Mouse (Mus musculus) heart, embryonic 14.5 days (tissue): Measurements from ENCODE around the gene Nadk2. TPM values are rescaled to one million over a fixed set of nuclear protein-coding genes. Genes with fewer than 3 reads are reported as not detected.

Experiments used
- ATAC-seq: fragments of 200-750 bp; cut with Nextera tagmentation; 2 replicates; pipeline ENCODE4 v1.8.0; 2017; ENCODE audit warnings: low read depth, moderate TSS enrichment; ENCODE audit not compliant: insufficient number of reproducible peaks, insufficient read depth, low FRiP score
- H3K27ac ChIP-seq, 2 experiments: fragments of 200-500 bp in 1 of 2; fragments of 300-500 bp in 1 of 2; sonication (generic) in 1 of 2; replicated peaks in 1 of 2; 2 replicates each; pipeline ENCODE4 v1.5.1; 2012 to 2014; ENCODE audit warnings: low read depth in 2 of 2, low read length in 2 of 2, control low read depth in 1 of 2, mild to moderate bottlenecking in 1 of 2, mixed read lengths in 1 of 2; ENCODE audit not compliant: control insufficient read depth in 1 of 2, insufficient read depth in 1 of 2
- H3K27me3 ChIP-seq: fragments of 300-500 bp; sonication (generic); 2 replicates; pipeline ENCODE4 v1.6.1; 2014; ENCODE audit warnings: mild to moderate bottlenecking, low read length, control low read depth; ENCODE audit not compliant: control insufficient read depth, insufficient read depth
- H3K36me3 ChIP-seq: fragments of 300-500 bp; sonication (generic); 2 replicates; pipeline ENCODE4 v1.6.1; 2014; ENCODE audit warnings: mild to moderate bottlenecking, control low read depth, low read length, mixed read lengths; ENCODE audit not compliant: control insufficient read depth, insufficient read depth
- H3K4me1 ChIP-seq, 2 experiments: fragments of 200-500 bp in 1 of 2; fragments of 300-500 bp in 1 of 2; sonication (generic) in 1 of 2; 2 replicates each; pipeline ENCODE4 v1.6.1; 2012 to 2014; ENCODE audit warnings: low read length in 2 of 2, control low read depth in 1 of 2, mixed read lengths in 1 of 2; ENCODE audit not compliant: control insufficient read depth in 2 of 2, insufficient read depth in 2 of 2
- H3K4me2 ChIP-seq: fragments of 300-500 bp; sonication (generic); 2 replicates; pipeline ENCODE4 v1.6.1; 2014; ENCODE audit warnings: mild to moderate bottlenecking, low read length
- H3K4me3 ChIP-seq, 2 experiments: fragments of 200-500 bp in 1 of 2; fragments of 300-500 bp in 1 of 2; sonication (generic) in 1 of 2; 2 replicates each; pipeline ENCODE4 v1.5.1; 2012 to 2014; ENCODE audit warnings: low read length in 2 of 2, mild to moderate bottlenecking in 2 of 2, control low read depth in 1 of 2, low read depth in 1 of 2, moderate library complexity in 1 of 2; ENCODE audit not compliant: control insufficient read depth in 1 of 2, insufficient read depth in 1 of 2
- H3K9ac ChIP-seq: fragments of 300-500 bp; sonication (generic); 2 replicates; pipeline ENCODE4 v1.6.1; 2014; ENCODE audit warnings: mild to moderate bottlenecking, low read length
- H3K9me3 ChIP-seq: fragments of 300-500 bp; sonication (generic); 2 replicates; pipeline ENCODE4 v1.6.1; 2016; ENCODE audit warnings: low read length, control low read depth; ENCODE audit not compliant: control insufficient read depth
- WGBS: fragments of 180-500 bp; shearing (Covaris S2); extraction: QIAGEN DNeasy Blood & Tissue Kit; methylation state at CpG from one replicate; pipeline ENCODE4 v1.1.7; 2014; 5-methylcytosine and 5-hydroxymethylcytosine counted together
- polyA plus RNA-seq: library from polyadenylated mRNA; unstranded; fragments of >200 nt; fragmentation: Nextera tagmentation; extraction: Ambion mirVana; gene quantifications from 2 replicates; pipeline ENCODE4 v1.2.1, GENCODE M21; 2014

Gene Nadk2
- polyA plus RNA-seq, 1 experiment from 2014 or later: 61.2 TPM

DNA sequence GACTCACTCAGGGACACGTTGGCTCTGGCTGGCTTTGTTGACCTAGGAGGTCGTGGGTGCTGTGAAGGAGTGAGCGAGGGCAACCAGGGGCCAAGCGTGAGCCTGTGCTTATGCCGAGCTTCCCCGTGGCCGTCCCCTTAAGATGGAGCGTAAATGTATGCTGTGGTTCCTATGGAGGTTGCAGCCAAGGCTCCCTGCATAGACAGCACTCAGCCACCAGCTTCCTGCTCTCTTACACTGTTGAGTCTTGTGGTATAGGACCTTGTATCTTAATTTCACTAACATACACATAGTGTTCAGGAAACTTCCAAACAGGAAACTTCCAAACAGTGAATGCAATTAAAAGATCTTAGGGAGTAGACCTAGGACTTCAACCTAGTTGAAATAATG lies 17.6 kb downstream of the Nadk2 start:
- Histone ChIP-seq H3K27me3 (no peaks in the 10 kb centered on the region), H3K27ac (no peak overlapping the region), H3K9me3 (no peaks in the 10 kb centered on the region), H3K4me1 (peaks cover 18 to 31% of the 10 kb centered on the region in 2 experiments), H3K36me3 (peaks cover 74% of the 10 kb centered on the region), H3K4me3 (no peak overlapping the region), H3K4me2 (no peak overlapping the region), H3K9ac (no peak overlapping the region)
- 82% methylated on average over 8 of the region's 8 CpGs for WGBS
- no peak for ATAC-seq

GRCm38 (mm10) chr15:9089136-9089720 lies 18.2 kb downstream of the Nadk2 start:
- no peak overlapping the region for H3K27ac ChIP-seq
- 47% methylated on average over 2 of the region's 2 CpGs for WGBS
- H3K36me3 ChIP-seq: peaks cover 74% of the 10 kb centered on the region
- no peak overlapping the region for H3K4me2 ChIP-seq
- peaks cover 19 to 36% of the 10 kb centered on the region in 2 experiments for H3K4me1 ChIP-seq
- no peak overlapping the region for H3K4me3 ChIP-seq
- H3K9me3 ChIP-seq: no peaks in the 10 kb centered on the region
- H3K27me3 ChIP-seq: no peaks in the 10 kb centered on the region
- no peak for ATAC-seq
- H3K9ac ChIP-seq: no peak overlapping the region

DNA sequence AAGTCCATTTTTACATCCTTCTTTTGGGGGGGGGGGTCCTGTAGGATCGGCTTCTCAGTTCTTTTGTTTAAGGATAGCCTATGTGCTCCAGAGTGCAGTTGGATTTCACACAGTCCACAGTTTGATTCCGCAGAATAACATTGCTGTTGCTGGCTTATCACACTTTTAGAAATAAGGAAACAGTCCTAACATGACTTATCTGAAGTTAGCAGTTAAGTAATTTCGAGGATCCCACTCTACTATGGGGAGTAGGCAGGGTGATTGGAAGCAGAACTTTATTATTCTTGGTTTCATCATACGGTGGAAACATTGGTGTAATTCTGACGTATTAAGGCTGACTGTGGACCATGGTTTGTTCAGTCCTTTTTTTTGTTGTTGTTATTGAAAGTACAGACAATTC lies 19.6 kb downstream of the Nadk2 start:
- H3K9me3 ChIP-seq: no peaks in the 10 kb centered on the region
- no peak for ATAC-seq
- no peak overlapping the region for H3K27ac ChIP-seq
- H3K36me3 ChIP-seq: peaks cover 70% of the 10 kb centered on the region
- WGBS: 72% methylated on average over 5 of the region's 5 CpGs
- no peak overlapping the region for H3K9ac ChIP-seq
- no peak overlapping the region for H3K4me3 ChIP-seq
- H3K4me1 ChIP-seq: peaks cover 24 to 39% of the 10 kb centered on the region in 2 experiments
- H3K27me3 ChIP-seq: no peaks in the 10 kb centered on the region
- no peak overlapping the region for H3K4me2 ChIP-seq

DNA sequence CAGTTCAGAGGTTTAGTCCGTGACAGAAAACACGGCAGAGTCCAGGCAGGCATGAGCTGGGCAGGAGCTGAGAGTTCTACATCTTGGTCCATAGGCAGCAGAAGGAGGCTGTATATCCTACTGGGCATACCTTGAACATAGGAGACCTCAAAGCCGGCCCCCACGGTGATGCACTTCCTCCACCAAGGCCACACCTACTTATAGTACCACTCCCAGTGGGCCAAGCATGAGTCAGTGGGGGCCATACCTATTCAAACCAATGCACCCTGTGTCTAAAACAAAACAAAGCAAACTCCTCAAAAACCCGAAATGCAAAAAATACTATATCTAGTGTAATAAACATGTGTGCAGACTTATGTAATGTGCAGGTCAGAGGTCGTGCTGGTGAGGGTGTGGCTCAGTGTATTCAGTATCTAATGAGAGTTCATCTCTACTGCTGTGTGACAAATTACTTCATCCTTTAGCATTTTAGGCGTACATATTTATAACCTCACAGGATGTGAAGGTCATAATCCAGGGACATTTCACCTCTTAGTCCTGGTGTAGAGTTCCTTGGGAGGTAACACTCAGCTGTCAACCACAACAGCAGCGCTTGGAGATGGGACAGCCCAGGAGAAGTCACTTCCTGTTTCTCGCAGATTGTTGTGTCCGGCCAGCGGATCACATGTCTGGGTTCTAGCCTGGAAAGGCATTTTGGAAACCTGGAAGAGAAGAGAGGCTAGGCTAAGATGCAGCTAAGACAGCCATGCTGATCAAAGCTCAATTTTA lies 22.7 kb downstream of the Nadk2 start:
- Histone ChIP-seq H3K27me3 (no peaks in the 10 kb centered on the region), H3K36me3 (peaks cover 71% of the 10 kb centered on the region), H3K4me1 (peaks cover 10 to 23% of the 10 kb centered on the region in 2 experiments), H3K27ac (peak overlapping the region in 1 of 2 experiments; percentile 24; a peak in 2 of 4 replicates), H3K4me2 (peak overlapping the region; percentile 47), H3K9me3 (no peaks in the 10 kb centered on the region), H3K9ac (no peak overlapping the region), H3K4me3 (no peak overlapping the region)
- peak; percentile 58; the same call in 1 of the 2 replicates for ATAC-seq
- WGBS: 65% methylated on average over 11 of the region's 11 CpGs

DNA sequence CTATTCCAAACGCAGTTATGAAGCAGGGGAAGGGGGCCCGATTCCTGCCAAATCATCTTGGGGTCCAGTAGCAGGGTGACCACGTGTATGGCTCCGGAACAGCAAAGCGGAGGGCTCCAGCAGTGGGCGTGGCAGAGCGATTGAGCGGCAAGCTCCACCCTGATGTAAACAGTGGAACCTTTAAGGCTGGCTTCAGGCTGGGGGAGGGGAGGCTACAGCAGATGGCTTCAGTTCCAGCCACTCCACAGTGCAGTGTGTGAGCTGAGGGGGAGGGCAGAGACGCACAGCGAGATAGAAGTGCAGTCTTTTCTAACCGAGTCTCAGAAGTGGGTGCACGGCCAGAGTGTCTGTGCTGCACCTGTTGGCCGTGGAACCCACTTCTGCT lies 23.3 kb downstream of the Nadk2 start:
- Histone ChIP-seq H3K4me1 (peaks cover 10 to 23% of the 10 kb centered on the region in 2 experiments), H3K9ac (no peak overlapping the region), H3K27ac (peak overlapping the region in 1 of 2 experiments; percentile 24; a peak in 2 of 4 replicates), H3K4me2 (peak overlapping the region; percentile 47), H3K9me3 (no peaks in the 10 kb centered on the region), H3K36me3 (peaks cover 75% of the 10 kb centered on the region), H3K27me3 (no peaks in the 10 kb centered on the region), H3K4me3 (no peak overlapping the region)
- ATAC-seq: peak; percentile 80
- WGBS: 7% methylated on average over 13 of the region's 13 CpGs

DNA sequence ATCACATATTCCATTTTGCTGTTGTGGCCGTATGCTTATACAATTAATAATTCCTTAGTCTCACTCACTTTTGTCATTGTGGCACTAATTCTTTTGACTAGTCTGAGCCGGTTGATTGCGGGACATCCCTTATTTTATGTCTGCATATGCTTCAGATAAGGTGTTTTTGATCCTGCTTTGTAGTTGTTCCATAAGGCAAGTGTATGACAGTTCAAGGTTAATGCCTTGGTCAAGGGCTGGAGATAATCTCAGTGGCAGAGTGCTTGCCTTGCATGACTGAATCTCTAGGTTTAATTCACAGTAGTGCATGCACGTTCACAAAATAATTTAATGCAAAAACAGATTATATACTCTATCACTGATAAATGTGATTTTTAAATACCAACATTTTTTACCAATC lies 25.8 kb downstream of the Nadk2 start:
- no peak for ATAC-seq
- peaks cover 77% of the 10 kb centered on the region for H3K36me3 ChIP-seq
- no peak overlapping the region; a peak in 1 of 4 replicates for H3K27ac ChIP-seq
- no peaks in the 10 kb centered on the region for H3K27me3 ChIP-seq
- no peaks in the 10 kb centered on the region for H3K9me3 ChIP-seq
- no peak overlapping the region for H3K4me2 ChIP-seq
- H3K4me1 ChIP-seq: peaks cover 10 to 23% of the 10 kb centered on the region in 2 experiments
- H3K9ac ChIP-seq: no peak overlapping the region
- WGBS: 54% methylated on average over 4 of the region's 4 CpGs
- no peak overlapping the region for H3K4me3 ChIP-seq

DNA sequence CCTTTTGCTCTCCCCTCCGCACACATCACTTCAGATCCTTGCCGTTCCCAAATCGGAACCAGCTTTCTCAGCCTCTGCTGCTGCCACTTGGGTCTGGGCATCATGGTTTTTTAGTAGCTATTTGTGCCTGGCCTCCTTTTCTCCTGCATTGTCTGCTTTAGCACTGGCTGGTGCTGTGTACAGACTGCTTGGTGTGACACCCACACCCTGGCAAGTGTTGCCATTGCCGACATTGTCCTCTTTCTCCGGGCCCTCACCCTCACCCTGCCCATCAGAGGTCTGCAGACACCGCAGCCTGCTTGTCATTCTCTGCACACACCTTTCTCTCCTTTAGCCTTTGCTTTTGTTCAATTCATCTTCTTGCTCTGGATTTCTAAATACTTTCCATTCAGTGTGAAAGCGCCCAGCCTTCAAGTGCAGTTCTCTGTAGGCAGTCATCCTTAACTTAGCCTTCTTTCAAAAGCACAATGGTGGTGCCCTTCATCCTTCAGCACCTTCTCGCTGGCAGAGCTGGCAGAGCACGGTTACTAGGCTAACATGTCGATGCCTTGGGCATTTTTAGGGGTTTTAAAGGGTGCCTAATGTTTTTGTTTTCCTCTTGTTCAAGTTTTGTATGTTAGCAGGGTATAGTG lies 29.5 kb downstream of the Nadk2 start:
- ATAC-seq: no peak
- no peaks in the 10 kb centered on the region for H3K27me3 ChIP-seq
- 93% methylated on average over 10 of the region's 10 CpGs for WGBS
- H3K4me2 ChIP-seq: no peak overlapping the region
- peaks cover 4 to 10% of the 10 kb centered on the region in 2 experiments; a peak in 2 of 4 replicates for H3K4me1 ChIP-seq
- no peak overlapping the region for H3K27ac ChIP-seq
- no peaks in the 10 kb centered on the region for H3K9me3 ChIP-seq
- no peak overlapping the region for H3K9ac ChIP-seq
- peaks cover 92% of the 10 kb centered on the region for H3K36me3 ChIP-seq
- H3K4me3 ChIP-seq: no peak overlapping the region
